Mouse (Mus musculus) urinary bladder, postnatal 10 days (tissue): Measurements from ENCODE around the gene Smim7.

Source experiments
- DNase-seq: peaks from one replicate; pipeline ENCODE4 v3.0.0; 2022; ENCODE audit warnings: low spot score

The Smim7 gene

DNA sequence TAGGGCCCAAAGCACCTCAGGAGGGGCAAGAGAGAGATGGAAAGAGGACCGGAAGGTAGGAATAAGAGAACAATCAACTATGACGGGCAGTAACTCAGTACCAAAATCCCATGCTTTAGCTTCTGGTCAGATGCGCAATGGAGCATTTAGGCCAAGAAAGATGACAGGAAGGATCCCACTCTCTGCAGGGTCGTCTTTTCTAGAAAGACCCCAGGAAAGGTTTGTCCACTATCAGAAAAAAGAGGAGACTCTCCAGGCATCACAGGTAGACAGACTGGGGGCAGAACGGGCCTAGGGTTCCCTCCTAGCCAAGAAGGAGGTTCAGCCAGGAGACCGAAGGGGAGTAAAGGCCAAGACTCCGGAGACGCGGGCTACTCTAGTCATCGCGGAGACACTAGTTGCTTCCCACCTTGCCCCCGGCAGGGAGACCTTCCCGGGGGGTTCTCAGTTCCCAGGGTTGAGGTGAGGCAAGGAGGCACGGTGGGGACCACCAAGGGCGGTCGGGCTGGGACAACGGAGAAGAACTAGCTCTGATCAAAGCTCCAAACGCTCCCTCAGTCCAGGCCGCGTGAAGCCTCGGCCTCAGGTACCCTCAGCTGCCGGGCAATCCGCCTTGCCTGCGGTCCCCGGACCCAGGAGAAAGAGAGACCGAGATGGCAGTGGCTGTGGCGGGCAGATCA, 23.6 kb downstream of the Smim7 start:
- no peak for DNase-seq

DNA sequence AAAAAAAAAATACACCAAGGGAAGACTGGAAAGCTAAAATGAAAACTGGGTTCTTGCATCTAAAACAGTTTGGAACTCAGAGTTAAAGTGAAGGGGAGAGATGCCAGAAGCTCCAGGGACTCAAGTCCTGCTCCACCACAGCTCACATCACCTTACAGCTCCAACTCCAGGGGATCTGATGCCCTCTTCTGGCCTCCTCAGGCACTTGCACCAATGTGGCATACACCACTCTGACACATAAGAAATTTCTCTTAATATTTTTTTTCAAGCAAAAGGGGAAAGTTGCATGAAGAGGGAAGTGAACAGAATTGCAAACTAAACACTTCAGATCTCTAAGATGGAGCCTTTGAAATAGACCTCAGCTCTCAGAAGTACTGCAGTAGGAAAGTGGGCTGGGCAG, 31.7 kb downstream of the Smim7 start:
- DNase-seq = no peak

DNA sequence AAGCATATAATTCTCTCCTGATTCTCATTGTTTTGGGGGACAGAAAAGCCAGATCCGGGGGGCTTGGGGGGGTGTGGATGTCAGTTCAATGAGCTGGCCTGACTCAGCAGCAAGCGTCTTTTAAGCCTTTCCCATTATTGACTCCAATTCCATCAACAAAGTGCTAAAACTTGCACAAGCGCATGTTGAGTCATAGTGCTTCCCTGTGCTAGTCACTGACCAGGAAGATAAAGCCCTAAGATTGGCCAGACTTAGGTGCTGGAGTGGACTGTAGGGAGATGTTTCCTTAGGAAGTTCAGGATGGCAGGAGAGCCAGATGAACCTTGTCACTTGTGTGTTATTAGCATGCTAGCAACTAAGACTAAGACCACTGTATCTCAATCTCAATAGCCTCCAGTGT, 36.0 kb downstream of the Smim7 start:
- DNase-seq = no peak

DNA sequence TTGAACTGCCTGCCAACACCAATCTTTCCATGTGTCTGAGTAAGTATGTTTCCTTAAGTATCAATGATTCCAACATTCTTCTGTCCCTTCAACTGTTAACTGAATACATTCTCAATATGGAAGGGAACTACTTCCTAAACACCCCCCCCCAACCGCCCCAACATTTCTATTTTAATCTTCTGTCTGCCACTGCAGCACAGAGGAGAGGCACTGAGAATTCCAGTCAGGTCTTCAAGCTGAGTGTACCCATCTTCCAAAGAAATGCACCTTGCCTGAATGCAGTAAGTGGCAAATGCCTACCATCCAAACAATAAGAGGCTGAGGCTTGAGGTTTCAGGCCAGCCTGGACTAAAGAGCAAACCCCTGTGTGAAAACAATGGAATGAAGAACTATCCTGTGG, 38.8 kb downstream of the Smim7 start:
- no peak for DNase-seq

DNA sequence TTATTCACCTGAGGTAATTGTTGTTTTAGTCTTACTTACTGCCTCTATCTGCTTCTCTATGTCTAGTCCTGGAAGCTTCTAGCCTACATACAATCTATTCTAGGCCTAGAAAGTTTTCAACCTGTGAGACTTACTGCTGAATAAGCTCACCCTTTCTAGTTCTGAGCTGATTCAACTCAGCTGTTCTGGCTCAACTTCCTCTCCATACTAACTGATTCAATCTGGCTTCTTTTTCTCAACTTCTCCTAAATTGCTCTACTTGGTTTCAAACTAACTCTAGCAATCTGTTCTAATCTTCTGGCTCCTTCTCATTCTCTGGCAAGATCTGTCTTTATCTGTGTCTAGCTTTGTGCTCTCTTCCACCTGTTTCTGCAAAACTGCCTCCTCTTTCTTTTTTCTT, 49.0 kb downstream of the Smim7 start:
- no peak for DNase-seq

DNA sequence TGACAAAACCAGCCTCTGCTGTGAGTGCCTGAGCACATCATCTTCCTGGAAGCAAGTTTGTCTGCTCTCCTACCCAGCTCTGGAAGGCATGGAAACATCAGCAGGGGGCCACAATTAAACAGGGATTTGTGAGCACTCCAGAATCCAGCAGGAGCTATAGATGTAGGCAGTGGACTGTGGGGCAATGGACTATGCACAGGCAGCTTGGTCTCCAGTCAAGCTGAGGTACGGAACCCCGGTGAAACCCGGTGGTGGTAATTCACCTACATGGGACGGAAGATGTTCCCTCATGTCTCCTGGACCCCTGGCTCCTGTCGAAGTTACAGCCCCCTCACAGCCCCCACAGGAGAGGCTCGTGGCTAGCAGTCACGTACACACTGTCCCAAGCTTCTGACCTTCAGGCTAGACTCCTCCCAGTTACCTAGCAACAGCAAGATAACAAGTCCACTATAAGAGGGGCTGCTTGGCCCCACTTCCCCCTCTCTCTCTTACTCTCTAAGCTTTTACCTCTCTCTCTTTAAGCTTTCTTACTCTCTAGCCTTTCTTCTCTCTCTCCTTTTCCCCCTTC, 53.4 kb downstream of the Smim7 start:
- DNase-seq = no peak
